Mouse (Mus musculus): ENCODE data around the gene Iqcc. TPM values are rescaled to one million over a fixed set of nuclear protein-coding genes. Genes with fewer than 3 reads are reported as not detected.
A peak's percentile ranks its signal among the peaks of the same experiment; 100 is the strongest.

The Iqcc gene
- polyA plus RNA-seq, 1 experiment from 2014 or later: 28.2 TPM

DNA sequence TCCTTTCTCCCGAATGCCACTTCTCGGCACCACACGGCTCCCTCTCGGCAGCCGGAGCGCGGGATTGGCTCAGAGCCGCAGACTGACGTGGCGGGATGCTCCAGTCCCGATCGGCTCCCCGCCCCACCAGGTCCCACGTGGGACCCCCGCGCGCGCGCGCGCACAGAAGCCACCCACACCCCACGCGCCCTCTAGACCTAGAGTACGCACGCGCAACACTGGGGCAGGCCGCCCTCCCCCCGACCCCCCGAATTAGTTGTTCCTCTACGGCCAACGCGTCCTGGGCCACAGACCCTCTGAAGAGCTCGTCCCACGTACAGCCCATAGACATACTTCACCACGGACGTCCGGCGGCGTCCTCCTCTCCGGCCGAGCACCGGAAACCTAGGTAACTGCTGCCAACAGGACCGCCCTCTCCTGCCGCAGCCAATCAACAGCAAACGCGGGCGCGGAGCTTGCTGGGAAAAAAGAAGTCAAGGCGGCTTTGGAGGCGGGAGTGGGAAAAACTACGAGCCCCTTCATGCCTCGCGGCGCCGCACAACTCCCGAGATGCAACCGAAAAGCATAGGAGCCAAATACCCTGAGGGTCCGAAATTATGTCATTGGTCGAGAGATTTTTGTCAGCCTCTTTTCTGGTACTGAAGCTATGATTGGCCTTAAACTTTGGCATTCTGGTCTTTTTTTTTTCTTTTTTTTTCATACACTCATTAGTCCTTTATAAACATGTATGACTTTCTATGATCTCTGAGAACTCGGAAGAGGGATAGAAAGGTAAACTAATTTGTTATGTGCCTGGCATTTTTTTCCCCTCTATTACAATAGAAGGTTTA lies 22.0 kb upstream of the Iqcc start, which contains the start of gene Txlna:
Txlna (minus strand) TSS at position 428 of the 830 bp plus-strand sequence.
- under 1% methylated on average over 45 of the region's 60 CpGs for WGBS
- peak; percentile 97 for ATAC-seq (ENCODE audit: low read depth)
- Histone ChIP-seq H3K36me3 (ENCODE audit: control insufficient read depth, insufficient read depth, low read length) (peaks cover 28% of the 10 kb centered on the region), H3K4me3 (ENCODE audit: low read depth, low read length) (peak within 1 kb of the TSS; percentile 47), H3K9ac (replicated peaks; ENCODE audit: low read depth, low read length) (peak within 1 kb of the TSS; percentile 65), H3K27me3 (ENCODE audit: control insufficient read depth, insufficient read depth, low read length) (no peaks in the 10 kb centered on the region), H3K4me1 (ENCODE audit: control insufficient read depth, insufficient read depth, low read length) (peaks cover 13% of the 10 kb centered on the region), H3K27ac (ENCODE audit: low read depth, low read length) (peak within 1 kb of the TSS; percentile 90), H3K9me3 (ENCODE audit: control insufficient read depth, low read length) (no peaks in the 10 kb centered on the region), H3K4me2 (ENCODE audit: low read depth, low read length) (peak within 1 kb of the TSS; percentile 89)

DNA sequence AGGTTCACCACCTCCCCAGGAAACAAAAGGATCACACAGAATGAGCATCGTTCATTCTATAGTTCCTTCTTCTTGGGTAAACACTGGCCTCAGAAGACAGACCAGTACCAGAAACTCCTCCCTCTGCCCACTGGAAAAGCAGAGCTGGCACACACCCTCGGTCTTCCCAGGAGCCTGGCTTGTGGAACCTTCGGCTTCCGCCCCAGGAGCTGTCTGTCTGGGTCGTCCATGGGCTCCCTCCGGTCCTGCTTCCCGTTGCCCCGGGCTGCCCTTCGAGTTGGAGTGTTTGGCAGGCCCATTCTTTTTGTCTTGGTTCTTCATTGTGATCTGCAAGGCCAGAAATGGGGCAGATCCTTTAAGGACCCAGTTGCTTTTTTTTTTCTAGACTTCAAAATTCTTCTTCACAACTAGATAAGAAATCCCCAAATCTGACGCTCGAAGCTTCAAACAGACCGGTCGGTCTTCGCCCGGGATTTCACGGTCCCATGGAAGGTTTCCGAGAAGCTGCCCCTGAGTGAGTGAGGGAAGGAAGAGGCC lies 21.3 kb upstream of the Iqcc start:
- H3K36me3 ChIP-seq (ENCODE audit: control insufficient read depth, insufficient read depth, low read length): peaks cover 31% of the 10 kb centered on the region
- H3K9ac ChIP-seq (replicated peaks; ENCODE audit: low read depth, low read length): peak overlapping the region; percentile 65
- H3K9me3 ChIP-seq (ENCODE audit: control insufficient read depth, low read length): no peaks in the 10 kb centered on the region
- no peaks in the 10 kb centered on the region for H3K27me3 ChIP-seq (ENCODE audit: control insufficient read depth, insufficient read depth, low read length)
- peak overlapping the region; percentile 47 for H3K4me3 ChIP-seq (ENCODE audit: low read depth, low read length)
- ATAC-seq (ENCODE audit: low read depth): no peak
- H3K4me1 ChIP-seq (ENCODE audit: control insufficient read depth, insufficient read depth, low read length): peaks cover 13% of the 10 kb centered on the region
- 4% methylated on average over 17 of the region's 17 CpGs for WGBS
- H3K4me2 ChIP-seq (ENCODE audit: low read depth, low read length): peak overlapping the region; percentile 89
- peak overlapping the region; percentile 90 for H3K27ac ChIP-seq (ENCODE audit: low read depth, low read length)

DNA sequence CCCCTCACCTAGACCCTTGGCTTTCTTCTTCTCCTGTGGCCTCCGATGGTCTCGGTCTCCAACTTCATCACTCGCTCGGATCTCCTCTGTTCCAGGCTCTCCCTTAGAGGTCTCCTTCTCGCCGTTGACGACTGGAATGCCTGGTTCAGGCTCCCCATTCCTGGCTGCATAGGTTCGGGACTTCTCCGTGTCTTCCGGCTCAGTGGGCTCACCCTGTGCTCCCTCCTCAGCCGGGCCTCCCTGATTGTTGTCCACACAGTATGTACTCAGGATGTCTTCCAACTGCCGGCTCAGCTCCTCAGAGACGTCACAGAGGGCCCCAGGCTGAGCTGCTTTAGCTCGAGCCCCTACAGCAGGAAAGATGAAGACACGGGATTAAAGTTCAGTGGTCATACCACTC lies 20.3 kb upstream of the Iqcc start:
- H3K4me2 ChIP-seq (ENCODE audit: low read depth, low read length): peak overlapping the region; percentile 89
- ATAC-seq (ENCODE audit: low read depth): no peak
- no peaks in the 10 kb centered on the region for H3K9me3 ChIP-seq (ENCODE audit: control insufficient read depth, low read length)
- 88% methylated on average over 15 of the region's 15 CpGs for WGBS
- H3K4me1 ChIP-seq (ENCODE audit: control insufficient read depth, insufficient read depth, low read length): peaks cover 13% of the 10 kb centered on the region
- no peak overlapping the region for H3K27ac ChIP-seq (ENCODE audit: low read depth, low read length)
- 0 out of 2 replicates have a peak overlapping the region, but pooled peaks have one; percentile 47 for H3K4me3 ChIP-seq (ENCODE audit: low read depth, low read length)
- H3K9ac ChIP-seq (replicated peaks; ENCODE audit: low read depth, low read length): peak overlapping the region; percentile 65; the same call in 1 of the 2 replicates
- H3K36me3 ChIP-seq (ENCODE audit: control insufficient read depth, insufficient read depth, low read length): peaks cover 32% of the 10 kb centered on the region
- no peaks in the 10 kb centered on the region for H3K27me3 ChIP-seq (ENCODE audit: control insufficient read depth, insufficient read depth, low read length)

- Histone ChIP-seq H3K4me3 (ENCODE audit: low read depth, low read length) (no peak overlapping the region), H3K27ac (ENCODE audit: low read depth, low read length) (no peak overlapping the region), H3K9me3 (ENCODE audit: control insufficient read depth, low read length) (no peaks in the 10 kb centered on the region), H3K27me3 (ENCODE audit: control insufficient read depth, insufficient read depth, low read length) (no peaks in the 10 kb centered on the region), H3K4me2 (ENCODE audit: low read depth, low read length) (no peak overlapping the region), H3K9ac (replicated peaks; ENCODE audit: low read depth, low read length) (no peak overlapping the region), H3K36me3 (ENCODE audit: control insufficient read depth, insufficient read depth, low read length) (peaks cover 81% of the 10 kb centered on the region), H3K4me1 (ENCODE audit: control insufficient read depth, insufficient read depth, low read length) (peaks cover 2% of the 10 kb centered on the region; the same call in 1 of the 2 replicates)
- 92% methylated on average over 6 of the region's 6 CpGs for WGBS
- ATAC-seq (ENCODE audit: low read depth): no peak
Observed at GRCm38 (mm10) chr4:129633852-129634251, 15.0 kb upstream of the Iqcc start.

DNA sequence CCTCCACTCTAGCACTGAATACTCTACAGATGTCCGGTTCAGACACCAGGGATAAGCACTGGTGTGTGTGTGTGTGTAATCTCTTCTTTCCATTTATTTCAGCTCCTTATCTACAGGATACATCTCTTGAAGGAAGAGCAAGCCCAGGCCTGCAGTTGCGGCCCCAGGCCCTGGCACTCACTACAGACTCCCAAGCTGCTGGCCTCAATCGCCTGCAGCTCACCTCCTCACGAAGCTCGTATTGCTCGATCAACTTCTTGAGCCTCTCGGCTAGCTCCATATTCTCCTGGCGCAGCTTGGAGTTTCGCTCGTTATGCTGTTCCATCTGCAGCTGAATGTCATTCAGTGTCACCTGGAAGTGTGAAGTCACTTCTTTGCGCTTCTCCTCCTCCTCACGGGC lies 13.0 kb upstream of the Iqcc start:
- Histone ChIP-seq H3K4me1 (ENCODE audit: control insufficient read depth, insufficient read depth, low read length) (no peaks in the 10 kb centered on the region), H3K27ac (ENCODE audit: low read depth, low read length) (no peak overlapping the region), H3K4me3 (ENCODE audit: low read depth, low read length) (no peak overlapping the region), H3K27me3 (ENCODE audit: control insufficient read depth, insufficient read depth, low read length) (no peaks in the 10 kb centered on the region), H3K9ac (replicated peaks; ENCODE audit: low read depth, low read length) (no peak overlapping the region), H3K36me3 (ENCODE audit: control insufficient read depth, insufficient read depth, low read length) (peaks cover 88% of the 10 kb centered on the region), H3K4me2 (ENCODE audit: low read depth, low read length) (no peak overlapping the region), H3K9me3 (ENCODE audit: control insufficient read depth, low read length) (no peaks in the 10 kb centered on the region)
- ATAC-seq (ENCODE audit: low read depth): no peak
- 94% methylated on average over 12 of the region's 12 CpGs for WGBS

GRCm38 (mm10) chr4:129630944-129631343 lies 12.0 kb upstream of the Iqcc start:
- Histone ChIP-seq H3K4me3 (ENCODE audit: low read depth, low read length) (no peak overlapping the region), H3K9me3 (ENCODE audit: control insufficient read depth, low read length) (no peaks in the 10 kb centered on the region), H3K4me1 (ENCODE audit: control insufficient read depth, insufficient read depth, low read length) (no peaks in the 10 kb centered on the region), H3K27me3 (ENCODE audit: control insufficient read depth, insufficient read depth, low read length) (no peaks in the 10 kb centered on the region), H3K9ac (replicated peaks; ENCODE audit: low read depth, low read length) (no peak overlapping the region), H3K27ac (ENCODE audit: low read depth, low read length) (no peak overlapping the region), H3K4me2 (ENCODE audit: low read depth, low read length) (no peak overlapping the region), H3K36me3 (ENCODE audit: control insufficient read depth, insufficient read depth, low read length) (peaks cover 81% of the 10 kb centered on the region)
- WGBS: 69% methylated on average over 4 of the region's 4 CpGs
- ATAC-seq (ENCODE audit: low read depth): no peak

DNA sequence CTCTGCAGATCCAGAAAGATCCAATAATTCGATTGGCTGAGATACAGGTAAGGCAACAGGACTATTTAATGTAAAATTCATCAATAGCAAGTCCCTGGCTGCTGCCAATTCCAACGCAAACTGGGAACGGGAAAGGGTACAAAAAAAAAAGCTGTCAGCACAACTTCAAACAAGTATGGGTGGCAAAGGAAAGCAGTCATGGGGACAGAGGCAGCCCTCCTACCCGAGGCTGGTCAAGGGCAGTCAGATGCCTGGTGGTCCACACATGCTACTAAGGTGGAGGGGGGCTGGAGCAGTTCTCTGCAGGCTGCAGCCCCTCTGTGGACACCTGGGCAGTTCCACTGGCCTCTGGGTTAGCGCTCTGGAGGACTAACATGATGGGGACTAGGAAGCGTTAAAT lies 7.1 kb upstream of the Iqcc start:
- Histone ChIP-seq H3K4me1 (ENCODE audit: control insufficient read depth, insufficient read depth, low read length) (peaks cover 28% of the 10 kb centered on the region), H3K27ac (ENCODE audit: low read depth, low read length) (no peak overlapping the region), H3K9me3 (ENCODE audit: control insufficient read depth, low read length) (no peaks in the 10 kb centered on the region), H3K9ac (replicated peaks; ENCODE audit: low read depth, low read length) (no peak overlapping the region), H3K4me3 (ENCODE audit: low read depth, low read length) (no peak overlapping the region), H3K36me3 (ENCODE audit: control insufficient read depth, insufficient read depth, low read length) (peaks cover 39% of the 10 kb centered on the region), H3K4me2 (ENCODE audit: low read depth, low read length) (no peak overlapping the region), H3K27me3 (ENCODE audit: control insufficient read depth, insufficient read depth, low read length) (no peaks in the 10 kb centered on the region)
- ATAC-seq (ENCODE audit: low read depth): no peak
- 81% methylated on average over 6 of the region's 6 CpGs for WGBS

DNA sequence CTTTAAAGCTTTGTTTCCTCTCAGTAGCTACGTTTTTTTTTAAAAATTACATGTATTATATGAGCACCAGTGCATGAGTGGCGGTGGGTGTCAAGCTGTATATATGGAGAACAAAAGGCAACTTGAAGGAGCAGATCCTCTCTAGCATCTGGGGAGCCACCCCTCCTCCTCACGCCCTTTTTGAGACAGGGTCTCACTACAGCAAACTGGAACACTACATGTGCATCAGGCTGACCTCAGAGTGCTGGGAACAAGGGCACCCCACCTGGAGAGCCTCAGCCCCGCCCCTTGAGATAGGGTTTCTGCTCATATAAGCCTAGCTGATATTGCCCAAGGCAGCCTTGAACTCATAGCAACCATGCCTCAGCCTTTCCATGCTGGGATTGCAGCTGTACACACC lies 6.6 kb upstream of the Iqcc start:
- H3K9me3 ChIP-seq (ENCODE audit: control insufficient read depth, low read length): no peaks in the 10 kb centered on the region
- peaks cover 34% of the 10 kb centered on the region for H3K36me3 ChIP-seq (ENCODE audit: control insufficient read depth, insufficient read depth, low read length)
- no peak overlapping the region for H3K9ac ChIP-seq (replicated peaks; ENCODE audit: low read depth, low read length)
- no peaks in the 10 kb centered on the region for H3K27me3 ChIP-seq (ENCODE audit: control insufficient read depth, insufficient read depth, low read length)
- no peak for ATAC-seq (ENCODE audit: low read depth)
- no peak overlapping the region for H3K4me3 ChIP-seq (ENCODE audit: low read depth, low read length)
- peak overlapping the region; percentile 96 for H3K27ac ChIP-seq (ENCODE audit: low read depth, low read length)
- H3K4me2 ChIP-seq (ENCODE audit: low read depth, low read length): peak overlapping the region; percentile 86; the same call in 1 of the 2 replicates
- WGBS: 41% methylated on average over 4 of the region's 4 CpGs
- peaks cover 28% of the 10 kb centered on the region for H3K4me1 ChIP-seq (ENCODE audit: control insufficient read depth, insufficient read depth, low read length)

GRCm38 (mm10) chr4:129625029-129625370 lies 6.1 kb upstream of the Iqcc start:
- peak; percentile 44; the same call in 1 of the 2 replicates for ATAC-seq (ENCODE audit: low read depth)
- peak overlapping the region; percentile 96 for H3K27ac ChIP-seq (ENCODE audit: low read depth, low read length)
- H3K4me1 ChIP-seq (ENCODE audit: control insufficient read depth, insufficient read depth, low read length): peaks cover 28% of the 10 kb centered on the region
- H3K9ac ChIP-seq (replicated peaks; ENCODE audit: low read depth, low read length): peak overlapping the region; percentile 81
- H3K4me2 ChIP-seq (ENCODE audit: low read depth, low read length): peak overlapping the region; percentile 86
- peak overlapping the region; percentile 59; the same call in 1 of the 2 replicates for H3K4me3 ChIP-seq (ENCODE audit: low read depth, low read length)
- no peaks in the 10 kb centered on the region for H3K27me3 ChIP-seq (ENCODE audit: control insufficient read depth, insufficient read depth, low read length)
- H3K9me3 ChIP-seq (ENCODE audit: control insufficient read depth, low read length): no peaks in the 10 kb centered on the region
- H3K36me3 ChIP-seq (ENCODE audit: control insufficient read depth, insufficient read depth, low read length): peaks cover 29% of the 10 kb centered on the region
- WGBS: 1% methylated on average over 6 of the region's 6 CpGs

Measured in neural tube, embryonic 14.5 days (tissue).